Mouse (Mus musculus) small intestine, adult 2 months (tissue): ENCODE results near the gene Cipc. TPM values are rescaled to one million over a fixed set of nuclear protein-coding genes. Genes with fewer than 3 reads are reported as not detected.

Experiments used
- H3K27ac ChIP-seq: fragments of 200-500 bp; 2 replicates; pipeline ENCODE4 v1.5.1; 2012; ENCODE audit warnings: low read depth, low read length, control low read depth, inconsistent platforms; ENCODE audit not compliant: insufficient read depth
- H3K27me3 ChIP-seq: fragments of 200-500 bp; 2 replicates; pipeline ENCODE4 v1.6.1; 2012; ENCODE audit warnings: mild to moderate bottlenecking, moderate library complexity, low read length, inconsistent platforms; ENCODE audit not compliant: control insufficient read depth, insufficient read depth
- H3K36me3 ChIP-seq: fragments of 200-500 bp; 2 replicates; pipeline ENCODE4 v1.6.1; 2012; ENCODE audit warnings: mild to moderate bottlenecking, low read length, control low read depth, inconsistent platforms; ENCODE audit not compliant: control insufficient read depth, insufficient read depth
- H3K4me1 ChIP-seq: fragments of 200-500 bp; 2 replicates; pipeline ENCODE4 v1.6.1; 2012; ENCODE audit warnings: low read length, inconsistent platforms, mixed read lengths; ENCODE audit not compliant: control insufficient read depth, insufficient read depth, insufficient read length
- H3K4me3 ChIP-seq: fragments of 200-500 bp; 2 replicates; pipeline ENCODE4 v1.5.1; 2012; ENCODE audit warnings: low read depth, mild to moderate bottlenecking, control low read depth, inconsistent platforms, low read length, moderate library complexity
- CTCF ChIP-seq: fragments of 200-500 bp; IDR thresholded peaks from 2 replicates; pipeline ENCODE4 v1.5.1; 2012; ENCODE audit warnings: low read depth, mild to moderate bottlenecking, control low read depth, inconsistent platforms, low read length, moderate library complexity, mixed read lengths; ENCODE audit not compliant: insufficient replicate concordance, insufficient read length; ENCODE audit errors: extremely low read depth
- POLR2A ChIP-seq: fragments of 200-500 bp; IDR thresholded peaks from 2 replicates; pipeline ENCODE4 v1.6.1; 2012; ENCODE audit warnings: low read depth, mild to moderate bottlenecking, control low read depth, inconsistent platforms, low read length, moderate library complexity
- WGBS: fragments of 180-500 bp; shearing (Covaris S2); methylation state at CpG from one replicate; pipeline ENCODE4 v1.1.7; 2018; 5-methylcytosine and 5-hydroxymethylcytosine counted together
- polyA plus RNA-seq: library from polyadenylated mRNA; depleted of rRNA; stranded (reverse); fragments of >200 nt; gene quantifications from 2 replicates; pipeline ENCODE4 v1.2.3, GENCODE M21; 2012

Gene Cipc
- polyA plus RNA-seq, 1 experiment: 16.3 TPM

- no peaks in the 10 kb centered on the region for H3K36me3 ChIP-seq
- 69% methylated on average over 6 of the region's 6 CpGs for WGBS
- H3K27ac ChIP-seq: no peak overlapping the region
- H3K27me3 ChIP-seq: 0 out of 2 replicates have a peak, but pooled peaks cover 6% of the 10 kb centered on the region
- no peak overlapping the region for H3K4me3 ChIP-seq
- no peak for TF ChIP-seq POLR2A
- TF ChIP-seq CTCF: no peak
- H3K4me1 ChIP-seq: no peaks in the 10 kb centered on the region
Measured at GRCm38 (mm10) chr12:86995931-86996330, 49.1 kb downstream of the Cipc start.

- H3K27ac ChIP-seq: no peak overlapping the region
- H3K4me1 ChIP-seq: no peaks in the 10 kb centered on the region
- TF ChIP-seq POLR2A (no peak), CTCF (peak; percentile 26; the same call in 1 of the 2 replicates)
- H3K27me3 ChIP-seq: no peaks in the 10 kb centered on the region
- 77% methylated on average over 4 of the region's 4 CpGs for WGBS
- no peaks in the 10 kb centered on the region for H3K36me3 ChIP-seq
- H3K4me3 ChIP-seq: no peak overlapping the region
Measured at GRCm38 (mm10) chr12:86998699-86999098, 51.9 kb downstream of the Cipc start.

- 58% methylated on average over 10 of the region's 10 CpGs for WGBS
- Histone ChIP-seq H3K36me3 (no peaks in the 10 kb centered on the region), H3K4me1 (no peaks in the 10 kb centered on the region), H3K27ac (no peak overlapping the region), H3K4me3 (no peak overlapping the region), H3K27me3 (no peaks in the 10 kb centered on the region)
- no peak for TF ChIP-seq POLR2A
- TF ChIP-seq CTCF: no peak
Measured at GRCm38 (mm10) chr12:86999283-86999820, 52.5 kb downstream of the Cipc start.

- H3K27ac ChIP-seq: no peak overlapping the region
- H3K4me1 ChIP-seq: no peaks in the 10 kb centered on the region
- WGBS: 44% methylated on average over 5 of the region's 5 CpGs
- no peaks in the 10 kb centered on the region for H3K36me3 ChIP-seq
- H3K27me3 ChIP-seq: no peaks in the 10 kb centered on the region
- H3K4me3 ChIP-seq: no peak overlapping the region
- TF ChIP-seq POLR2A: no peak
- TF ChIP-seq CTCF: no peak
Measured at GRCm38 (mm10) chr12:87000151-87000839, 53.5 kb downstream of the Cipc start.

GRCm38 (mm10) chr12:87000840-87001176, 54.0 kb downstream of the Cipc start:
- H3K36me3 ChIP-seq: no peaks in the 10 kb centered on the region
- H3K27ac ChIP-seq: no peak overlapping the region
- no peak overlapping the region for H3K4me3 ChIP-seq
- TF ChIP-seq CTCF: no peak
- 34% methylated on average over 6 of the region's 6 CpGs for WGBS
- H3K4me1 ChIP-seq: no peaks in the 10 kb centered on the region
- no peaks in the 10 kb centered on the region for H3K27me3 ChIP-seq

- WGBS: 44% methylated on average over 7 of the region's 7 CpGs
- Histone ChIP-seq H3K4me1 (no peaks in the 10 kb centered on the region), H3K27ac (no peak overlapping the region), H3K27me3 (no peaks in the 10 kb centered on the region), H3K4me3 (no peak overlapping the region), H3K36me3 (no peaks in the 10 kb centered on the region)
- TF ChIP-seq CTCF (no peak), POLR2A (no peak)
Measured at GRCm38 (mm10) chr12:87002209-87002608, 55.4 kb downstream of the Cipc start.

GRCm38 (mm10) chr12:87002815-87003214, 56.0 kb downstream of the Cipc start:
- no peak for TF ChIP-seq POLR2A
- TF ChIP-seq CTCF: no peak
- H3K27ac ChIP-seq: no peak overlapping the region
- 75% methylated on average over 7 of the region's 7 CpGs for WGBS
- no peaks in the 10 kb centered on the region for H3K36me3 ChIP-seq
- H3K4me1 ChIP-seq: no peaks in the 10 kb centered on the region
- no peak overlapping the region for H3K4me3 ChIP-seq
- H3K27me3 ChIP-seq: no peaks in the 10 kb centered on the region
